Mouse (Mus musculus) C2C12 (cell line): Measurements from ENCODE around the gene Ifnb1. TPM values are rescaled to one million over a fixed set of nuclear protein-coding genes. Genes with fewer than 3 reads are reported as not detected.

Experiments used
- H3K27me3 ChIP-seq: one replicate; pipeline ENCODE4 v1.6.1; 2011; ENCODE audit not compliant: control insufficient read depth, insufficient read depth, insufficient read length
- H3K36me3 ChIP-seq: one replicate; pipeline ENCODE4 v1.6.1; 2011; ENCODE audit not compliant: control insufficient read depth, insufficient read depth
- H3K4me3 ChIP-seq: one replicate; pipeline ENCODE4 v1.5.1; 2011; ENCODE audit warnings: mild to moderate bottlenecking, control low read depth; ENCODE audit not compliant: poor library complexity, insufficient read depth, severe bottlenecking
- H3K79me2 ChIP-seq: one replicate; pipeline ENCODE4 v1.6.1; 2011; ENCODE audit not compliant: control insufficient read depth, insufficient read depth
- H3K79me3 ChIP-seq: one replicate; pipeline ENCODE4 v1.6.1; 2011; ENCODE audit warnings: low read depth, control low read depth
- H3ac ChIP-seq: one replicate; pipeline ENCODE3; 2011; ENCODE audit warnings: low read depth; ENCODE audit not compliant: control insufficient read depth, insufficient read length
- CEBPB ChIP-seq: IDR thresholded peaks from one replicate; pipeline ENCODE4 v1.6.1; 2011; ENCODE audit warnings: low read depth, mild to moderate bottlenecking, control low read depth, moderate library complexity
- CTCF ChIP-seq: IDR thresholded peaks from one replicate; pipeline ENCODE4 v1.5.1; 2011; ENCODE audit not compliant: control insufficient read depth, insufficient read depth, insufficient read length
- FOSL1 ChIP-seq: IDR thresholded peaks from one replicate; pipeline ENCODE4 v1.8.0; 2011; ENCODE audit warnings: mild to moderate bottlenecking, low read length; ENCODE audit not compliant: poor library complexity, insufficient read depth, severe bottlenecking
- MAX ChIP-seq: IDR thresholded peaks from one replicate; pipeline ENCODE4 v1.6.1; 2011; ENCODE audit warnings: mild to moderate bottlenecking, control low read depth
- MYOD1 ChIP-seq: IDR thresholded peaks from one replicate; pipeline ENCODE4 v1.6.1; 2011; ENCODE audit warnings: low read depth; ENCODE audit not compliant: control insufficient read depth, insufficient read length
- MYOG ChIP-seq: IDR thresholded peaks from one replicate; pipeline ENCODE4 v1.6.1; 2011; ENCODE audit not compliant: control insufficient read depth, insufficient read length; ENCODE audit errors: extremely low read depth
- USF1 ChIP-seq: IDR thresholded peaks from one replicate; pipeline ENCODE4 v1.6.1; 2011; ENCODE audit warnings: low read depth, mild to moderate bottlenecking, control low read depth, moderate library complexity
- polyA plus RNA-seq: library from polyadenylated mRNA; unstranded; fragments of >200 nt; fragmentation: generic; extraction: Trizol; gene quantifications from one replicate; pipeline ENCODE4 v1.2.1, GENCODE M21; 2012; ENCODE audit warnings: missing spikeins

The Ifnb1 gene
- polyA plus RNA-seq, 1 experiment: not detected

DNA sequence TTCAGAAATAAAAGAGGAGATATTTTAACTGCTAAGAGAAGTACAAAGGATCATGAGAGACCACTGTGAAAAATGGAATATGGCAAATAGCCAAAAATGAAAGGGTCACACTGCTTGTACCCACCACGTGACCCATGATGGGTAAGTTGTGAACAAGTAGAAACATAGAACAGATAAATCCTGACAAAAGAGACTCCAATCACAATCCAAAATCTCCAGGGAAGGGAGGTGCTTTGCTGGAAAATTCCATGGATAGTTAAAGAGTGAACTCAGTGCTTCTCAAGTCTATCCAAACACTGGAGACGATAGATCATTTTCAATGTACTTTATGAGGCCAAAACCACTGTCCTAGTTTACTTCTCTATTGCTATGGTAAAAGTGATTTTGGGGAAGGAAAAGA, 8.3 kb upstream of the Ifnb1 start:
- Histone ChIP-seq H3K27me3 (no peaks in the 10 kb centered on the region), H3K79me3 (no peaks in the 10 kb centered on the region), H3ac (no peak overlapping the region), H3K4me3 (no peak overlapping the region), H3K36me3 (no peaks in the 10 kb centered on the region), H3K79me2 (no peaks in the 10 kb centered on the region)
- TF ChIP-seq MYOD1 (no peak), USF1 (peak; percentile 98), FOSL1 (no peak)

- no peak for TF ChIP-seq USF1
- no peak for TF ChIP-seq MAX
- no peak for TF ChIP-seq CTCF
Observed at GRCm38 (mm10) chr4:88530271-88530670, 7.7 kb upstream of the Ifnb1 start.

GRCm38 (mm10) chr4:88526379-88527049, 3.9 kb upstream of the Ifnb1 start:
- Histone ChIP-seq H3K4me3 (no peak overlapping the region), H3K36me3 (no peaks in the 10 kb centered on the region), H3ac (no peak overlapping the region), H3K79me2 (no peaks in the 10 kb centered on the region), H3K27me3 (no peaks in the 10 kb centered on the region), H3K79me3 (no peaks in the 10 kb centered on the region)
- TF ChIP-seq MAX (no peak), MYOD1 (no peak), CEBPB (no peak), CTCF (no peak), MYOG (no peak), FOSL1 (no peak), USF1 (no peak)

More at GRCm38 (mm10) chr4:88530271-88530670, 7.7 kb upstream of the Ifnb1 start:
- Histone ChIP-seq H3K79me2 (no peaks in the 10 kb centered on the region), H3ac (no peak overlapping the region), H3K79me3 (no peaks in the 10 kb centered on the region), H3K27me3 (no peaks in the 10 kb centered on the region), H3K4me3 (no peak overlapping the region), H3K36me3 (no peaks in the 10 kb centered on the region)

DNA sequence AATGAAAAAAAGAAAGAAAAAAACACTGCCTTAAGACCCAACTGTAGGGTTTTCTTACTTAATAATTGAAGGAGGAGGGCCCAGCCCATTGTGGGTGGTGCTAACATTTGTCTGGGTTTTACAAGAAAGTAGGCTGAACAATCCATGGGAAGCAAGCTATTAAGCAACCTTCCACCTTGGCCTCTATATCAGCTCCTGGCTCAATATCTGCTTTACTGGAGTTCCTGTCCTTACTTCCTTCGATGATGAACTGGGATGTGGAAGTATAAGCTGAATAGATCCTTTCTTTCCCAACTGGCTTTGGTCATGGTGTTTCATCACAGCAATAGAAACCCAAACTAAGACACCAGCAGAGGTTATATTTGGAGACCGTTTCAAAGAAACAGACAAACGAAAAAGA, 2.8 kb upstream of the Ifnb1 start:
- H3K79me2 ChIP-seq: no peaks in the 10 kb centered on the region
- H3K36me3 ChIP-seq: no peaks in the 10 kb centered on the region
- H3K79me3 ChIP-seq: no peaks in the 10 kb centered on the region
- H3K4me3 ChIP-seq: no peak overlapping the region
- no peaks in the 10 kb centered on the region for H3K27me3 ChIP-seq
- no peak overlapping the region for H3ac ChIP-seq
- TF ChIP-seq FOSL1 (no peak), CTCF (no peak), USF1 (no peak), CEBPB (no peak), MYOD1 (no peak)

- TF ChIP-seq CTCF: no peak
- no peak for TF ChIP-seq USF1
- TF ChIP-seq MAX: no peak
- no peak for TF ChIP-seq FOSL1
- no peak for TF ChIP-seq MYOG
- no peak for TF ChIP-seq CEBPB
- TF ChIP-seq MYOD1: no peak
- H3K79me3 ChIP-seq: no peaks in the 10 kb centered on the region
- H3ac ChIP-seq: no peak overlapping the region
- no peaks in the 10 kb centered on the region for H3K27me3 ChIP-seq
- no peak overlapping the region for H3K4me3 ChIP-seq
- no peaks in the 10 kb centered on the region for H3K36me3 ChIP-seq
- H3K79me2 ChIP-seq: no peaks in the 10 kb centered on the region
Observed at GRCm38 (mm10) chr4:88523241-88523640, 667 bp upstream of the Ifnb1 start.

DNA sequence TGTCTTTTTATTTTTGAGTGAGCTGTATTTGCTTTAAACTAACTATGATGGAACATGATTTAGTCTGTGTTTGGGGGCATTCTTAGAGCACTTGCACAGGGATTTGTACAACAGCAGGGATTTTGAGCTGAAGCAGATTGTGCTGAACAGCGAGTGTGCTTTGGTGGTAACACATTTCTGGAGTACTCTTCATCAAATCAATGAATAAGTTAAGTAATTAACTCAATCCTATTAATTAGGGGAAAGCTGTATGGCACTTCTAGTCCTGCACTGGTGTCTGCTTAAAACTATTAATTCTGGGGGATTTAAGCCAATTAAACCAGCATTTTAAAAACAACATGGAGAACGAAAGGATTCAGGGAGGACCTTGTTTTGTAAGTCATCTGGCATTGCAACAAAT, 4.6 kb downstream of the Ifnb1 start:
- Histone ChIP-seq H3K79me3 (no peaks in the 10 kb centered on the region), H3ac (no peak overlapping the region), H3K4me3 (no peak overlapping the region), H3K79me2 (no peaks in the 10 kb centered on the region), H3K36me3 (no peaks in the 10 kb centered on the region), H3K27me3 (no peaks in the 10 kb centered on the region)
- TF ChIP-seq FOSL1: no peak
- no peak for TF ChIP-seq CEBPB

DNA sequence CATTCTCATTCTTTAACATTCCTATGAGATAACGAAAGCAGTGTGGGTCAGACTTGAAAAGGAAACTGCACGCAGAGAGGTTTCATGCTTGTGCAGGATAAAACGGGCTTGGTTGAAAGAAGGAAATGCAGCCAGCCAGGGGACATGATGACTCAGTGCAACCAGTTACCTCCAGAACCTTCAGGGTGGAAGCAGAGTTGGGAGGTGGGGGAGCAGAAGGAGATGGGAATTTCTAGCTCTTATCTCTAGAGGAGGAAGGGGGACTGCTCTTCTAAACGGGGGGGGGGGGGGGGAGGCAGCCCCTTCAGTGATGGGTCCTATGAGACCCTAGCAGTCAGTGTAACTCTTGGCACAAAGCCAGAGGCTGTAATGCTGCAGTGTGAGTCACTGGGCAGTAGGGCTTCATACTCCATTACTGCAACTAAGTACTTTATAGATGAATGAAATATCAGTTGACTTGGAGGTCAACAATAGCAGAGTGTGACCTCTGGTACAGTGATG, 6.8 kb downstream of the Ifnb1 start:
- H3K4me3 ChIP-seq: no peak overlapping the region

More for the DNA sequence above, 6.8 kb downstream of the Ifnb1 start:
- no peaks in the 10 kb centered on the region for H3K79me3 ChIP-seq
- H3K79me2 ChIP-seq: no peaks in the 10 kb centered on the region
- H3ac ChIP-seq: no peak overlapping the region
- H3K36me3 ChIP-seq: no peaks in the 10 kb centered on the region
- TF ChIP-seq USF1: no peak
- TF ChIP-seq MYOG: no peak
- no peak for TF ChIP-seq CTCF
- no peak for TF ChIP-seq MAX
- TF ChIP-seq CEBPB: no peak
- TF ChIP-seq MYOD1: no peak
- TF ChIP-seq FOSL1: no peak
- no peaks in the 10 kb centered on the region for H3K27me3 ChIP-seq
